Mouse (Mus musculus) lung, adult 2 months (tissue): ENCODE data around the gene Slc41a1.

Experiments
- CTCF ChIP-seq: fragments of 200-500 bp; IDR thresholded peaks from 2 replicates; pipeline ENCODE4 v1.5.1; 2011; ENCODE audit warnings: mild to moderate bottlenecking, low read length, control low read depth; ENCODE audit not compliant: insufficient read depth
- POLR2A ChIP-seq: fragments of 200-500 bp; IDR thresholded peaks from 2 replicates; pipeline ENCODE4 v1.6.1; 2011; ENCODE audit warnings: low read depth, mild to moderate bottlenecking, control low read depth, low read length, borderline replicate concordance; ENCODE audit errors: extremely low read depth

DNA sequence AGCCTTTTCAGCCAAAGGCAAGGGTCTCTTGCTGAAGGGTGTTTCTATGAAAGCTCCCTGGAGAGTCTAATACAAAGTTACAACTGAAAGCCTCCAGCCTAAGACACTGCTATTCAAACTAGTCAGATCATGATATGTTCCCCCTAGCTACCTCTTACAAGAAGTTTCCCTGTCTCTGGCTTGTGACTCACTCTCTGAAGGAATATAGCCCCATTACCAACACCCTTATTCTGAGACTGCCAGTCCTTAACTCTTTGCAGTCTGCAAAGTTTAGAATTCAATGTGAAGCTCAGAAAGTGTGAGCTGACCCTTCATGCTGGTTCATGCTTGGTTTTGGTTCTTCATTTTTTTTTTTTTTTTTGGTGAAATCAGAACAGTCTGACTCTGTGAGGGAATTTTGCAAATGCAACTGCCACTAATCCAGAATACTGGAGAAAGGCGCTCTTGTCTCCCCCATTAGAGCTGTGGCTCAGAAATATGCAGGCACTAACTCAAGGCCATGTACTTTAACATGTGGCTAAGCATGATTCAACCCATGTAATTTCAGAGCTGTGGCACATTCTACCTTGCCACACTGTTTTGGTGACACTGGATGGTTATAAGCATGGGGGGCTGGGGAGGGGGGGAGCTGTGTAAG is 4.3 kb upstream of the Slc41a1 start:
- TF ChIP-seq CTCF (no peak), POLR2A (no peak)
